24 mouse cellular contexts compared by ENCODE assay signal in the genomic region with DNA sequence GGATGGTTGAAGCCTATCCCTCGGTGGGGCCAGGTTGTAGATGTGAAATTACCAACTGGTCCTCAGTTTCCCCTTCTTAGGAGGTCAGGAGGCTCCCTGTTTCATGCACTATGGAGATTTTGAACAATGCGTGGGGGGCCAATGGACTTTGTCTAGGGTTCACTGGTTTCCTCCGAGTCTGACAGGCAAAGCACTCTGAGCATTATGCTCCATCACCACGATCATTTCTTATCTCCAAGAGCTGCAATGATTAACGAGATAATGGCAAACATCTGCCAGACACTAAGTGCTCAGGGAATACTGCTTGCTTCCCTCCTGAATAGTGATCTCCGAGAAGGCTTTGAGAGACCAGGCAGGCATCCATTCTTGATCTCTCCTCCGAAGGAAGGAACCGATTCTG.
DNase-seq lines count a peak whose midpoint lies in the region; ATAC-seq and TF ChIP-seq lines count a peak whose summit lies in the region.
"Had no signal": no experiment of that assay in that cellular context is flagged by ENCODE, and none has a peak within 500 bp of the region (broad histone marks: within the 10 kb centered on the region; RNA-seq: fewer than 3 reads in every experiment).

No protein-coding gene starts in this region.

- no peak for TF ChIP-seq POLR2A in kidney, adult 2 months (IDR thresholded peaks at IDR 0.05; ENCODE audit: low read depth, low read length)
- no peak for TF ChIP-seq POLR2A in spleen, adult 2 months (IDR thresholded peaks at IDR 0.05; ENCODE audit: low read depth, low read length)

- DNase-seq in heart, adult 11 months = peak; percentile 90
- no peak for DNase-seq in heart, postnatal 10 days
- DNase-seq in kidney, adult 2 months = peak; percentile 41
- DNase-seq in spleen, adult 2 months (ENCODE audit: low read depth in 1 of 2, low spot score in 2 of 2) = no peak
- DNase-seq in spleen, adult 18-20 months = no peak
- DNase-seq in layer of hippocampus, adult 9-11 months = no peak
- DNase-seq: adrenal gland, postnatal 14 days; cerebellum, adult 18-20 months; cerebellum, adult 9-11 months; cerebellum, postnatal 36 days; gastrocnemius, postnatal 10 days; heart, postnatal 36 days had no signal

- WGBS in kidney, adult 2 months = 59% methylated on average over 8 of the region's 8 CpGs
- WGBS in kidney, embryonic 15.5 days = 55% methylated on average over 8 of the region's 8 CpGs
- 72% methylated on average over 8 of the region's 8 CpGs for WGBS in spleen, adult 2 months

- H3K9ac ChIP-seq in kidney, embryonic 15.5 days = no peak overlapping the region
- H3K9ac ChIP-seq: embryonic facial prominence, embryonic 15.5 days; heart, embryonic 12.5 days; hindbrain, embryonic 12.5 days had no signal

- intact Hi-C loops in heart, postnatal 10 days (cut with DNase I) = no loop called here

- ATAC-seq in kidney, embryonic 15.5 days (replicated peaks; ENCODE audit: low FRiP score) = no peak
- ATAC-seq: activated CD4-positive, CD25-positive, alpha-beta regulatory T cell, adult 4 months; forebrain, embryonic 14.5 days; hindbrain, embryonic 16.5 days; Patski had no signal

- peaks cover 21% of the 10 kb centered on the region for H3K4me1 ChIP-seq in kidney, adult 2 months (ENCODE audit: control insufficient read depth, insufficient read depth, low read length)
- H3K4me1 ChIP-seq in kidney, embryonic 15.5 days = peaks cover 31% of the 10 kb centered on the region
- H3K4me1 ChIP-seq in spleen, adult 2 months (ENCODE audit: control insufficient read depth, insufficient read depth, insufficient read length) = peaks cover 21% of the 10 kb centered on the region

- no peaks in the 10 kb centered on the region for H3K36me3 ChIP-seq in kidney, adult 2 months (ENCODE audit: control insufficient read depth, insufficient read depth, low read length)
- H3K36me3 ChIP-seq in kidney, embryonic 15.5 days = no peaks in the 10 kb centered on the region
- no peaks in the 10 kb centered on the region for H3K36me3 ChIP-seq in spleen, adult 2 months (ENCODE audit: control insufficient read depth, insufficient read depth, low read length)
- H3K36me3 ChIP-seq: embryonic facial prominence, embryonic 15.5 days; forebrain, embryonic 10.5 days; heart, embryonic 12.5 days; hindbrain, embryonic 12.5 days had no signal

- no peak for TF ChIP-seq CTCF in kidney, adult 2 months (conservative IDR thresholded peaks at IDR 0.05; ENCODE audit: insufficient read depth, insufficient read length, low read depth, low read length)
- TF ChIP-seq CTCF in spleen, adult 2 months (IDR thresholded peaks at IDR 0.05; ENCODE audit: extremely low read depth, insufficient read depth, insufficient read length, insufficient replicate concordance) = no peak

- H3K27ac ChIP-seq in kidney, adult 2 months (ENCODE audit: insufficient read depth, low read depth, low read length) = peak overlapping the region; percentile 80; the same call in 1 of the 2 replicates
- H3K27ac ChIP-seq in kidney, embryonic 15.5 days = no peak overlapping the region
- H3K27ac ChIP-seq in spleen, adult 2 months (ENCODE audit: insufficient read depth, low read length) = peak overlapping the region; percentile 52; the same call in 1 of the 2 replicates
- H3K27ac ChIP-seq: embryonic facial prominence, embryonic 15.5 days; heart, adult 2 months; hindbrain, embryonic 12.5 days had no signal

- no peaks in the 10 kb centered on the region for H3K27me3 ChIP-seq in kidney, adult 2 months (replicated peaks; ENCODE audit: control insufficient read depth, insufficient read depth, low read length)
- no peaks in the 10 kb centered on the region for H3K27me3 ChIP-seq in kidney, embryonic 15.5 days
- no peaks in the 10 kb centered on the region for H3K27me3 ChIP-seq in spleen, adult 2 months (ENCODE audit: control insufficient read depth, insufficient read depth, low read length)
- H3K27me3 ChIP-seq: CH12.LX; embryonic facial prominence, embryonic 15.5 days; heart, embryonic 12.5 days; hindbrain, embryonic 12.5 days; Patski had no signal

- no peaks in the 10 kb centered on the region for H3K9me3 ChIP-seq in kidney, embryonic 15.5 days (replicated peaks)
- H3K9me3 ChIP-seq: embryonic facial prominence, embryonic 15.5 days; heart, embryonic 12.5 days; hindbrain, embryonic 12.5 days had no signal

- no peak overlapping the region for H3K4me3 ChIP-seq in kidney, adult 2 months (ENCODE audit: insufficient read depth, low read depth, low read length)
- H3K4me3 ChIP-seq in kidney, embryonic 15.5 days (replicated peaks) = no peak overlapping the region
- H3K4me3 ChIP-seq in spleen, adult 2 months (ENCODE audit: extremely low read depth, insufficient read depth, insufficient read length) = no peak overlapping the region
- H3K4me3 ChIP-seq: embryonic facial prominence, embryonic 15.5 days; erythroblast, embryonic 14.5 days; forebrain, embryonic 10.5 days; heart, adult 2 months; heart, embryonic 12.5 days; hindbrain, embryonic 12.5 days had no signal

- H3K4me2 ChIP-seq in kidney, embryonic 15.5 days = no peak overlapping the region
- H3K4me2 ChIP-seq: embryonic facial prominence, embryonic 15.5 days; heart, embryonic 12.5 days; hindbrain, embryonic 12.5 days had no signal

Comparison
In these comparisons a context has a peak if more than half of its experiments do, and no peak if none do; other contexts are left out.
1. DNase-seq: peak in heart, adult 11 months (single experiment) and kidney, adult 2 months (single experiment); none in heart, postnatal 10 days (0 of 2), spleen, adult 2 months (0 of 2), spleen, adult 18-20 months (0 of 2) and layer of hippocampus, adult 9-11 months (single experiment).